Mouse (Mus musculus): ENCODE measurements around the gene Uqcr11.

GRCm38 (mm10) chr10:80395025-80395627, 11.5 kb downstream of the Uqcr11 start:
- no peak for TF ChIP-seq EP300 (optimal IDR thresholded peaks at IDR 0.05)
- TF ChIP-seq CTCF (IDR thresholded peaks at IDR 0.05; ENCODE audit: low read depth) = no peak
